Mouse (Mus musculus) heart, postnatal 0 days (tissue): ENCODE data around the gene Galnt17. TPM values are rescaled to one million over a fixed set of nuclear protein-coding genes. Genes with fewer than 3 reads are reported as not detected.

ENCODE experiments used
- ATAC-seq: fragments of 200-750 bp; cut with Nextera tagmentation; 2 replicates; pipeline ENCODE4 v1.8.0; 2017; ENCODE audit warnings: low read depth, moderate number of reproducible peaks, moderate library complexity; ENCODE audit not compliant: insufficient read depth
- DNase-seq: peaks from one replicate; pipeline ENCODE4 v3.0.0-alpha.2; 2016; ENCODE audit warnings: low spot score
- H3K27ac ChIP-seq: fragments of 300-500 bp; sonication (generic); 2 replicates; pipeline ENCODE4 v1.5.1; 2014; ENCODE audit warnings: low read depth, mild to moderate bottlenecking
- H3K27me3 ChIP-seq: fragments of 300-500 bp; sonication (generic); 2 replicates; pipeline ENCODE4 v1.6.1; 2014; ENCODE audit warnings: low read length, mixed read lengths; ENCODE audit not compliant: control insufficient read depth, insufficient read depth
- H3K36me3 ChIP-seq: fragments of 300-500 bp; sonication (generic); replicated peaks from 2 replicates; pipeline ENCODE4 v1.6.1; 2014; ENCODE audit warnings: low read length, mixed read lengths; ENCODE audit not compliant: control insufficient read depth, insufficient read depth
- H3K4me1 ChIP-seq: fragments of 300-500 bp; sonication (generic); 2 replicates; pipeline ENCODE4 v1.6.1; 2014; ENCODE audit warnings: antibody characterized with exemption; ENCODE audit not compliant: control insufficient read depth, insufficient read depth
- H3K4me2 ChIP-seq: fragments of 300-500 bp; sonication (generic); 2 replicates; pipeline ENCODE4 v1.6.1; 2014; ENCODE audit warnings: low read depth, mild to moderate bottlenecking, low read length, moderate library complexity
- H3K4me3 ChIP-seq: fragments of 300-500 bp; sonication (generic); 2 replicates; pipeline ENCODE4 v1.5.1; 2014; ENCODE audit warnings: low read depth, low read length
- H3K9ac ChIP-seq: fragments of 300-500 bp; sonication (generic); replicated peaks from 2 replicates; pipeline ENCODE4 v1.6.1; 2014; ENCODE audit warnings: low read depth, low read length, mixed read lengths
- H3K9me3 ChIP-seq: fragments of 300-500 bp; sonication (generic); replicated peaks from 2 replicates; pipeline ENCODE4 v1.6.1; 2016; ENCODE audit warnings: low read length; ENCODE audit not compliant: control insufficient read depth
- CTCF ChIP-seq: IDR thresholded peaks from 2 replicates; pipeline ENCODE4 v1.5.1; 2016; ENCODE audit warnings: antibody characterized with exemption, control low read depth, low read depth
- EP300 ChIP-seq: IDR thresholded peaks from 2 replicates; pipeline ENCODE4 v1.6.1; 2016; ENCODE audit warnings: antibody characterized with exemption, low read depth
- WGBS: fragments of 180-500 bp; shearing (Covaris S2); extraction: QIAGEN DNeasy Blood & Tissue Kit; methylation state at CpG from one replicate; pipeline ENCODE4 v1.1.7; 2014; 5-methylcytosine and 5-hydroxymethylcytosine counted together
- polyA plus RNA-seq: library from polyadenylated mRNA; unstranded; fragments of >200 nt; fragmentation: Nextera tagmentation; extraction: Ambion mirVana; gene quantifications from 2 replicates; pipeline ENCODE4 v1.2.1, GENCODE M21; 2015
- total RNA-seq: library from RNA; depleted of rRNA; stranded (reverse); fragments of >200 nt; gene quantifications from 2 replicates; pipeline ENCODE4 v1.2.3, GENCODE M21; 2014; ENCODE audit warnings: low replicate concordance; rRNA removed

Gene Galnt17
- 2.3 and 3.2 TPM in 2 replicates for total RNA-seq
- polyA plus RNA-seq: 0.30 and 0.54 TPM in 2 replicates

- Histone ChIP-seq H3K4me3 (peak within 1 kb of the TSS; percentile 56), H3K27me3 (peaks cover 31% of the 10 kb centered on the region), H3K9ac (no peak within 1 kb of the TSS; the same call in 1 of the 2 replicates), H3K4me1 (no peaks in the 10 kb centered on the region; the same call in 1 of the 2 replicates), H3K4me2 (peak within 1 kb of the TSS; percentile 79), H3K27ac (peak within 1 kb of the TSS; percentile 23), H3K9me3 (no peaks in the 10 kb centered on the region), H3K36me3 (no peaks in the 10 kb centered on the region)
- DNase-seq: no peak
- TF ChIP-seq EP300 (no peak), CTCF (no peak)
- ATAC-seq: no peak
- WGBS: 72% methylated on average over 3 of the region's 3 CpGs
These were observed at the start of gene Galnt17 for GRCm38 (mm10) chr5:131308397-131308796. Gene Galnt17 (minus strand): TSS chr5:131308497.

- no peak for ATAC-seq
- H3K4me2 ChIP-seq: no peak overlapping the region
- H3K36me3 ChIP-seq: no peaks in the 10 kb centered on the region
- no peaks in the 10 kb centered on the region for H3K9me3 ChIP-seq
- H3K27ac ChIP-seq: no peak overlapping the region
- H3K9ac ChIP-seq: no peak overlapping the region
- DNase-seq: no peak
- TF ChIP-seq EP300: no peak
- TF ChIP-seq CTCF: no peak
- no peaks in the 10 kb centered on the region for H3K27me3 ChIP-seq
- WGBS: 80% methylated on average over 8 of the region's 8 CpGs
- no peak overlapping the region for H3K4me3 ChIP-seq
- no peaks in the 10 kb centered on the region for H3K4me1 ChIP-seq
These were observed 26.2 kb upstream of the Galnt17 start for GRCm38 (mm10) chr5:131334536-131334935.

- no peaks in the 10 kb centered on the region for H3K36me3 ChIP-seq
- H3K9me3 ChIP-seq: no peaks in the 10 kb centered on the region
- no peak overlapping the region for H3K27ac ChIP-seq
- no peaks in the 10 kb centered on the region for H3K4me1 ChIP-seq
- ATAC-seq: no peak
- no peaks in the 10 kb centered on the region for H3K27me3 ChIP-seq
- DNase-seq: no peak
- no peak overlapping the region for H3K9ac ChIP-seq
- TF ChIP-seq EP300: no peak
- TF ChIP-seq CTCF: no peak
- whole genome bisulfite sequencing: 61% methylated on average over 3 of the region's 3 CpGs
- no peak overlapping the region for H3K4me2 ChIP-seq
- no peak overlapping the region for H3K4me3 ChIP-seq
These were observed 13.0 kb upstream of the Galnt17 start for GRCm38 (mm10) chr5:131321286-131321685.

- H3K36me3 ChIP-seq: no peaks in the 10 kb centered on the region
- ATAC-seq: no peak
- H3K4me3 ChIP-seq: no peak overlapping the region
- WGBS: 60% methylated on average over 3 of the region's 3 CpGs
- H3K27me3 ChIP-seq: no peaks in the 10 kb centered on the region
- H3K4me1 ChIP-seq: no peaks in the 10 kb centered on the region
- no peak overlapping the region for H3K4me2 ChIP-seq
- no peaks in the 10 kb centered on the region for H3K9me3 ChIP-seq
- H3K9ac ChIP-seq: no peak overlapping the region
- TF ChIP-seq CTCF (no peak), EP300 (no peak)
- no peak overlapping the region for H3K27ac ChIP-seq
- DNase-seq: no peak
These were observed 11.3 kb upstream of the Galnt17 start for GRCm38 (mm10) chr5:131319605-131320004.

GRCm38 (mm10) chr5:131319141-131319540 lies 10.8 kb upstream of the Galnt17 start:
- Histone ChIP-seq H3K9me3 (no peaks in the 10 kb centered on the region), H3K36me3 (no peaks in the 10 kb centered on the region), H3K27ac (no peak overlapping the region), H3K27me3 (no peaks in the 10 kb centered on the region), H3K4me1 (no peaks in the 10 kb centered on the region), H3K9ac (no peak overlapping the region), H3K4me2 (no peak overlapping the region), H3K4me3 (no peak overlapping the region)
- ATAC-seq: no peak
- TF ChIP-seq CTCF: no peak
- TF ChIP-seq EP300: no peak
- DNase-seq: no peak
- 68% methylated on average over 2 of the region's 2 CpGs for WGBS

GRCm38 (mm10) chr5:131315016-131315415 lies 6.7 kb upstream of the Galnt17 start:
- no peak overlapping the region for H3K4me2 ChIP-seq

More at GRCm38 (mm10) chr5:131315016-131315415, 6.7 kb upstream of the Galnt17 start:
- Histone ChIP-seq H3K9ac (no peak overlapping the region), H3K9me3 (no peaks in the 10 kb centered on the region), H3K4me3 (no peak overlapping the region), H3K36me3 (no peaks in the 10 kb centered on the region), H3K27me3 (no peaks in the 10 kb centered on the region), H3K4me1 (no peaks in the 10 kb centered on the region), H3K27ac (no peak overlapping the region)
- WGBS: 80% methylated on average over 4 of the region's 4 CpGs
- no peak for TF ChIP-seq CTCF
- TF ChIP-seq EP300: no peak
- ATAC-seq (no peak), DNase-seq (no peak)
